ENCODE assay signal across 8 mouse cellular contexts in the genomic region with DNA sequence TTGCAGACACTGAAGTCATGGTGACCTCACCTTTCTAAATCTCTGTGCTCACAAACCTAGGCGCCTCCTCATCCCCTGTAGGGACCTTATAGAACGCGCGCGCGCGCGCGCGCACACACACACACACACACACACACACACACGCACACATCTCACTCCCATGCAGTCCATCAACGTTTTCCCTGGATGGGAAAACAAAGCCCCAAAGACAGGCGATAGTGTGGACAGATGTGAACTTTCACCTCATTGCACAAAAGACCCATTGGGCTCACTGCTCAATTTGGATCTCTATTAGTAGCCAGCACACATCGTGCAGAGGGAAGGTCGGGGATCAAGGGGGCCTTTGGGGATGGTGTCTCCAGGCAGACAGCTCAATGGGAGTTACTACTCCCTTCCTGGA. TPM values are rescaled to one million over a fixed set of nuclear protein-coding genes. Genes with fewer than 3 reads are reported as not detected.
DNase-seq lines count a peak whose midpoint lies in the region; ATAC-seq lines count a peak whose summit lies in the region.

No protein-coding gene starts in this region.

- H3K27ac ChIP-seq in heart, embryonic 14.5 days (replicated peaks in 1 of 2; ENCODE audit: control insufficient read depth in 1 of 2, insufficient read depth in 1 of 2, low read depth in 2 of 2, low read length in 2 of 2), result no peak overlapping the region
- H3K27ac ChIP-seq in liver, embryonic 15.5 days (replicated peaks), result no peak overlapping the region
- no peak overlapping the region for H3K27ac ChIP-seq in stomach, embryonic 15.5 days

- H3K27me3 ChIP-seq in heart, embryonic 14.5 days (ENCODE audit: control insufficient read depth, insufficient read depth, low read length), result no peaks in the 10 kb centered on the region
- peaks cover 41% of the 10 kb centered on the region for H3K27me3 ChIP-seq in liver, embryonic 15.5 days
- H3K27me3 ChIP-seq in stomach, embryonic 15.5 days (replicated peaks), result no peaks in the 10 kb centered on the region

- no peaks in the 10 kb centered on the region for H3K9me3 ChIP-seq in heart, embryonic 14.5 days (ENCODE audit: control insufficient read depth, low read length)
- no peaks in the 10 kb centered on the region for H3K9me3 ChIP-seq in liver, embryonic 15.5 days (replicated peaks)
- H3K9me3 ChIP-seq in stomach, embryonic 15.5 days, result no peaks in the 10 kb centered on the region

- peak overlapping the region; percentile 99 for H3K4me2 ChIP-seq in heart, embryonic 14.5 days (ENCODE audit: low read length)
- peak overlapping the region; percentile 67 for H3K4me2 ChIP-seq in liver, embryonic 15.5 days
- peak overlapping the region; percentile 99 for H3K4me2 ChIP-seq in stomach, embryonic 15.5 days

- ATAC-seq in heart, embryonic 14.5 days (ENCODE audit: insufficient number of reproducible peaks, insufficient read depth, low FRiP score, low read depth), result no peak
- no peak for ATAC-seq in liver, embryonic 15.5 days (ENCODE audit: insufficient read depth)
- no peak for ATAC-seq in stomach, embryonic 15.5 days (ENCODE audit: insufficient read depth, low FRiP score, low read depth)
- ATAC-seq in frontal cortex, adult (ENCODE audit: low TSS enrichment), result no peak

- H3K4me3 ChIP-seq in heart, embryonic 14.5 days (ENCODE audit: control insufficient read depth in 1 of 2, insufficient read depth in 1 of 2, low read depth in 1 of 2, low read length in 2 of 2), result peak overlapping the region; percentile 61 to 74
- H3K4me3 ChIP-seq in liver, embryonic 15.5 days (replicated peaks), result peak overlapping the region; percentile 45; the same call in 1 of the 2 replicates
- peak overlapping the region; percentile 50 for H3K4me3 ChIP-seq in stomach, embryonic 15.5 days (replicated peaks)

- peaks cover 16 to 26% of the 10 kb centered on the region in 2 experiments for H3K4me1 ChIP-seq in heart, embryonic 14.5 days (ENCODE audit: control insufficient read depth in 2 of 2, insufficient read depth in 2 of 2, low read length in 2 of 2)
- H3K4me1 ChIP-seq in liver, embryonic 15.5 days (replicated peaks), result no peaks in the 10 kb centered on the region
- peaks cover 24% of the 10 kb centered on the region for H3K4me1 ChIP-seq in stomach, embryonic 15.5 days

- DNase-seq in right cerebral cortex, postnatal 4 days, result peak; percentile 37
- no peak for DNase-seq in right cerebral cortex, postnatal 10 days (ENCODE audit: low spot score in 2 of 2)
- no peak for DNase-seq in adrenal gland, postnatal 25 days
- DNase-seq in gastrocnemius, adult 18-20 months (ENCODE audit: low spot score), result no peak

- WGBS in heart, embryonic 14.5 days, result 6% methylated on average over 15 of the region's 15 CpGs
- 6% methylated on average over 15 of the region's 15 CpGs for WGBS in liver, embryonic 15.5 days (ENCODE audit: insufficient replicate concordance)
- 16% methylated on average over 15 of the region's 15 CpGs for WGBS in stomach, embryonic 15.5 days

- H3K9ac ChIP-seq in heart, embryonic 14.5 days (ENCODE audit: low read length), result peak overlapping the region; percentile 80
- no peak overlapping the region for H3K9ac ChIP-seq in liver, embryonic 15.5 days
- H3K9ac ChIP-seq in stomach, embryonic 15.5 days, result no peak overlapping the region

- H3K36me3 ChIP-seq in heart, embryonic 14.5 days (ENCODE audit: control insufficient read depth, insufficient read depth, low read length), result no peaks in the 10 kb centered on the region
- no peaks in the 10 kb centered on the region for H3K36me3 ChIP-seq in liver, embryonic 15.5 days (replicated peaks)
- H3K36me3 ChIP-seq in stomach, embryonic 15.5 days, result no peaks in the 10 kb centered on the region

RNA-seq across cellular contexts. Expression of a gene that starts 25.6 kb away (rescaled TPM):
- 33.5 and 36.3 TPM in 2 replicates for polyA plus RNA-seq in heart, embryonic 14.5 days (2014; fragmentation: Nextera tagmentation; extraction: Ambion mirVana)
- polyA plus RNA-seq in liver, embryonic 15.5 days (2015; fragmentation: Nextera tagmentation; extraction: Ambion mirVana), result 5.1 and 5.4 TPM in 2 replicates
- 35.3 and 37.7 TPM in 2 replicates for polyA plus RNA-seq in stomach, embryonic 15.5 days (2015; fragmentation: Nextera tagmentation; extraction: Ambion mirVana)
- 231 and 242 TPM in 2 replicates for total RNA-seq in adrenal gland, postnatal 25 days (2021)
- 10 to 100 TPM; 16.8 to 18.2 TPM for total RNA-seq in gastrocnemius, adult 18-20 months (2021)
